Mouse (Mus musculus) testis, postnatal 14 days (tissue): Measurements from ENCODE around the gene Cpne7.
"Not testable (repeated sequence)": the region's sequence is repeated elsewhere in the genome, so short reads cannot be mapped to it uniquely, and the experiment has no call there.

ENCODE experiments used
- DNase-seq: peaks from one replicate; pipeline ENCODE4 v3.0.0; 2021; ENCODE audit warnings: low spot score

Cpne7 gene

GRCm38 (mm10) chr8:123117127-123117731 is at the start of gene Cpne7:
Gene Cpne7 (plus strand): TSS chr8:123117374.
- no peak for DNase-seq

- no peak for DNase-seq
Measured at GRCm38 (mm10) chr8:123071176-123071575, 46.0 kb upstream of the Cpne7 start.

DNA sequence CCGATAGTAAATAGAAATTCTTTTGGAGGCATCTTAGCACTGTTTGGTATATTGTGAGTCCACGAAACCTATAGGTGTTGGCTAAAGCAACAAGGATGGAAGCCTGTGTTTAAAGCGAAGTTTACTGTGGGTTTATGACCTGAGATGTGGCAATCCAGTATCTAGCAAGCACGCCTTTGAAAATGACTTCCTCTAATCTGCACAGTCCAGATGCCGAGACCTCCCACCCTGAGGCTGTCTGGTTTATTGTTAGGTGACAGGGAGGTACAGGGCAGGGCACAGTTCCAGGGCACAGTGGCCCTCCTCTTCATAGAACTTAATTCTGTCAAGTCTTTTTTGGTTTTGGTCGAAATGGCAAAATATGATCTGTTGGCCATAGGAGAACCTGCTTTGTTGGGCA is 40.0 kb upstream of the Cpne7 start:
- DNase-seq: no peak

GRCm38 (mm10) chr8:123082993-123083392 is 34.2 kb upstream of the Cpne7 start:
- DNase-seq: no peak

DNA sequence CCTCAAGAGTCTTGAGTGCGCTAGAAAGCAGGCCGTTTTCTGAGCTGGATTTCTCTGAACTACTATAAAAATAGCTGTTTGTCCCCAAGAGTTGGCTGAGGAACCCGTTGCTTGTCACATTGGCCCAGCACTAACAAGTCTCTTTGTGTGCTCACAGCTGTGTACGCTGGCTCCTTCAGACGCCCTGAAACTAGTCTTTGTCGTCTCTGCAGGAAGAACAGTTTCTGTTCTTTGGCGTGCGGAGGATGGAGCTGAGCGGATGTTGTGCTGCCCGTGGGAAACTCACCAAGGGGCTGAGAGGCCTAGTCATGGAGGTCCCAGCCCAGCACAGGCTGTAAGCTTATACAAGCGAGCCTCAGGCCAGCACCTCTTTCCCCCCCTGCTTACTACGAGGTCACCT is 33.6 kb upstream of the Cpne7 start:
- DNase-seq: no peak

DNA sequence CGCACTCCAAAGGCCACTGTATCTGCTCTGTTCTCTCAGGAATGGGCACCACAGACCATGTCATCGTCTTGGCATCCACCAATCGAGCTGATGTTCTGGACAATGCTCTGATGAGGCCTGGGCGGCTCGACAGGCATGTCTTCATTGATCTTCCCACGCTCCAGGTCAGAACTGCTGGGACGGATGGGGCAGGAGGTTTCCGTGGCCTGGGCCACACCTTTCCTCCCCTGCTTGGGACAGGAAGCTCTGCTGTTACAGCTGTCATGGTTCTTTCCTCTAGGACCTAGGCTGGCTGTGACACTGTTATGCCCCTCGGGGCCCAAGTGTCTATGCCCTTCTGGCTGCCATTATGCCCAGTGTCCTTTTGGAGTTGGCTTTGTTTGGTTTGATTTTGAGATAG is 29.9 kb upstream of the Cpne7 start:
- no peak for DNase-seq

GRCm38 (mm10) chr8:123097216-123097615 is 20.0 kb upstream of the Cpne7 start:
- no peak for DNase-seq

- DNase-seq: no peak
Measured at GRCm38 (mm10) chr8:123097786-123098584, 19.2 kb upstream of the Cpne7 start.

- DNase-seq: no peak
Measured at GRCm38 (mm10) chr8:123100288-123100687, 16.9 kb upstream of the Cpne7 start.

DNA sequence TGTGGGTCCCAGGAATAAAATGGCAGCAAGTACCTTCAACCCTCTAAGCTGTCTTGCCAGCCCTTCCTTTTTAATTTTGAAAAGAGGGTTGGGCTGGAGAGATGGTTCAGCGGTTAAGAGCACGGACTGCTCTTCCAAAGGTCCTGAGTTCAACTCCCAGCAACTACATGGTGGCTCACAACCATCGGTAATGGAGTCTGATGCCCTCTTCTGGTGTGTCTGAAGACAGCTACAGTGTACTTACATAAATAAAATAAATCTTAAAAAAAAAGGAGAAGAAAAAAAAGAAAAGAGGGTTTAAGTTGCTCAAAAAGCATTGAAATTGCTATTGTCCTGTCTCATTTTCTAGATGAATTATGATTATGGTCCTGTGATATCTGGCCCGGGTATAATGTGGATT is 15.9 kb upstream of the Cpne7 start:
- no peak for DNase-seq

- peak; percentile 97 for DNase-seq
Measured at GRCm38 (mm10) chr8:123101735-123102685, 15.2 kb upstream of the Cpne7 start, which contains the start of gene Rpl13. Gene Rpl13 (plus strand): TSS chr8:123102350.

GRCm38 (mm10) chr8:123102855-123103254 is 14.3 kb upstream of the Cpne7 start:
- DNase-seq: not testable (repeated sequence)

GRCm38 (mm10) chr8:123103285-123103684 is 13.9 kb upstream of the Cpne7 start:
- DNase-seq: no peak

- no peak for DNase-seq
Measured at GRCm38 (mm10) chr8:123104046-123104767, 13.0 kb upstream of the Cpne7 start.

DNA sequence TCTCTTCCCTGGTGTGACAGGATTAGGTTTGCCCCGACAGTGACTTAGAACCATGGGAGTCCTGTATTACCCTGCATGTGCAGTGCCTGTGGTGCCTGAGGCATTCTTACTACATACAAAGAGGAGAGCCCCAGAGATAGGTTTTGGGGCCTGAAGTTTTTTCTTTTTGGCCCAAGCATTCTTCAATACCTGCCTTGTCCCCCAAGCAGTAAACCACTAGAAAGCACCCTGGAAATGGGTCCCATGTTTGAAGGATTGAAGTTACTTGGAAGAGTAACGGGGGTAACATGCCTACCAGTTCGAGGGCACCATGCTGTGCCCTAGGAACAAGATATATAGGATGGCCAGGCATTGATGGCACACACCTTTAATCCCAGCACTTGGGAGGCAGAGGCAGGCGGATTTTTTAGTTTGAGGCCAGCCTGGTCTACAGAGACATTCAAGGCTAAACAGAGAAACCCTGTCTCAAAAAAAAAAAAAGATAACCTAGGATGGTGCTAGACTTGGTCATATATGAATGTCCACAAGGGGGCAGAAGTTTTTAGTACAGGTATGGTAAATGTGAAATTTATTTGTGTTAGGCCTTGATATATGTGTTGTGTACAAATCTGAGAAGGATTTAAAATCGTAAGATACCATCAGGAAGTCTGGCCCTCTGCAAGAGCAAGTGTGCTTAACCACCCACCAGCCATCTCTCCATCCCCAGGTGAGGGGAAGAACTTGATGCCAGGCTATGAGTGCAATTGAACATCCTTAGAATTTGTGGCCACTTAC is 11.4 kb upstream of the Cpne7 start:
- no peak for DNase-seq

- DNase-seq: no peak
Measured at GRCm38 (mm10) chr8:123106531-123106930, 10.6 kb upstream of the Cpne7 start.

GRCm38 (mm10) chr8:123108010-123108409 is 9.2 kb upstream of the Cpne7 start:
- DNase-seq: no peak

DNA sequence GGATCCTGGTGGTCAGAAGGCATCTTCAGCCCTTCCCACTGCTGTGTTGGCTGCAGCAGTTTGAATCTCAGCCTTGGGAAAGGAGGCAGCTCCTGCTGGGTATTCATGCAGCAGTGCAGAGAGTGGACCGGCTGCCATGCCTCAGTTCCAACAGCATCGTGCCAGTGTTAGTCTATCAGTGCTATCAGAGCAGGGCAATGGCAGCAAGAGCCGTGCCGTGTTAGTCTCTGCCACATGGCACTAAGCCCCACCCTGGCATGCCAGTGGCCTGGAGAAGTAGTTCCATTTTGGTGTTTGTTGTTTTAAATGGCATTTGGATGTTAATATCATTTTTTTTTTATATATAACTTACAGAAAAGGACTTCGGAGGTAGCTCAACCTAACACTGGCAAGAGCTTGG is 8.2 kb upstream of the Cpne7 start:
- DNase-seq: no peak

DNA sequence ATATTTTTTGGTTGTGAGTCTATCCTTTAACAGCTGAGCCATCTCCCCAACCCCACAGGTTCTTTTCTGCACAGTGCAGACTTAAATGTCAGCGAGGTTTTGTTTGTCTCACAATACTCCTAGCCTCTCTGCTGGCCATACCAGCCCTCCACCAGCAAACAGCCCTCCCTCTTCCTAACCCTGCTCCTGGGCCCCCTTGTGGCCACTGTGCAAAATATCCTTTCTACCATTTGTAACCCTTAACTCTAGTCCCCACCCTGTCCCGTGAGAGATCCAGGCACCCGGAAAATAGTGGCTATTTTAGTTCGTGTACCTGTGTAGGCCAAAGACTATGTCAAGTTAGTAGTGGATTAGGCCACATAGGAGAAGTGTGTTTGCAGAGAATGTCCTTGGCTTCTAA is 6.5 kb upstream of the Cpne7 start:
- DNase-seq: no peak

GRCm38 (mm10) chr8:123112892-123113291 is 4.3 kb upstream of the Cpne7 start:
- no peak for DNase-seq

- DNase-seq: no peak
Measured at GRCm38 (mm10) chr8:123113908-123114469, 3.2 kb upstream of the Cpne7 start.
